Mouse (Mus musculus): ENCODE measurements around the gene Gm11034.

Gm11034 gene

DNA sequence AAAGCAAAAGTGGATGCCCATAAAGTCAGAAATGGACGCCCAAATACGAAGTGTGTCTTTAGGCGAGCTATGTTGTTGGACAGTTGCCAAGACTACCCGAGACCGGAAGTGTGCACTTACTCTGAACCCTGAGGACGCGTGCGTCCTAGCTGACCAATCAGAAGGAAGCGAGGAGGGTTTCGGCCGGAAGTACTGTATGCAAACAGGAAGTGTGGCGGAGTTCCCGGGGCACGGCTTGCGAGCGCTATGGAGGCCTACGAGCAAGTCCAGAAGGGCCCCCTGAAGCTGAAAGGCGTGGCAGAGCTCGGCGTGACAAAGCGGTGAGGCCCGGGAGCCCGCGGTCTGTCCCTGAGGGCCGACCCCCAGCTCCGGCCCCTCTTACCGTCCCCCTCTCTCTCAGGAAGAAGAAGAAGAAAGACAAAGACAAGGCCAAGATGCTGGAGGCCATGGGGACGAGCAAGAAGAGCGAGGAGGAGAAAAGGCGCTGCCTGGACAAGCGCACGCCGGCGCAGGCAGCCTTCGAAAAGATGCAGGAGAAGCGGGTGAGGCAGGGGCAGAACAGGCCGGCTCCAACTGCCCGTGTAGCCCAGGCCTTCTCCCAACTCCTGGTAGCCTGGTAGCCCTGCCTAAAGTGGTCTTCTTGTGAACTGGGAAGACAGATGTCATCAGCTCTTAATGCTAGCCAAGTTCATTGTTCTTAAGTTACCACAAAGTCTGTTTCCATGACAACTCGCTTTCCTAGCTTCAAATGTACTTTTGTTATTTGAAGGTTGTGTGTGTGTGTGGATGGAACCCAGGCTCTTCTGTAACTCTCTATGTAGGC lies 6.3 kb upstream of the Gm11034 start, which contains the start of gene Fam32a:
Gene Fam32a, plus strand, starts transcription at position 190 of the 823 bp plus-strand sequence.
- Histone ChIP-seq H3K4me3 (replicated peaks; ENCODE audit: low read length) (peak within 1 kb of the TSS; percentile 94), H3K36me3 (ENCODE audit: insufficient read depth, low read length) (peaks cover 31% of the 10 kb centered on the region), H3K9me3 (ENCODE audit: low read length) (no peaks in the 10 kb centered on the region), H3K27me3 (ENCODE audit: insufficient read depth, low read length) (no peaks in the 10 kb centered on the region), H3K4me1 (replicated peaks; ENCODE audit: low read depth, low read length) (peaks cover 29% of the 10 kb centered on the region)
- TF ChIP-seq CTCF (conservative IDR thresholded peaks at IDR 0.05; ENCODE audit: low read length) = no peak
- no peak for TF ChIP-seq POU5F1 (IDR thresholded peaks at IDR 0.05; ENCODE audit: borderline replicate concordance, low read length)
- TF ChIP-seq NANOG (IDR thresholded peaks at IDR 0.05; ENCODE audit: borderline replicate concordance, low read length) = no peak

- H3K36me3 ChIP-seq (ENCODE audit: insufficient read depth, low read length) = peaks cover 31% of the 10 kb centered on the region
- peak overlapping the region; percentile 94 for H3K4me3 ChIP-seq (replicated peaks; ENCODE audit: low read length)
- peaks cover 26% of the 10 kb centered on the region for H3K4me1 ChIP-seq (replicated peaks; ENCODE audit: low read depth, low read length)
- no peaks in the 10 kb centered on the region for H3K9me3 ChIP-seq (ENCODE audit: low read length)
- TF ChIP-seq CTCF (conservative IDR thresholded peaks at IDR 0.05; ENCODE audit: low read length) (no peak), NANOG (IDR thresholded peaks at IDR 0.05; ENCODE audit: borderline replicate concordance, low read length) (no peak), POU5F1 (IDR thresholded peaks at IDR 0.05; ENCODE audit: borderline replicate concordance, low read length) (no peak)
- no peaks in the 10 kb centered on the region for H3K27me3 ChIP-seq (ENCODE audit: insufficient read depth, low read length)
Observed at GRCm38 (mm10) chr8:72218781-72219540, 5.5 kb upstream of the Gm11034 start.

GRCm38 (mm10) chr8:72215871-72216270 lies 2.4 kb upstream of the Gm11034 start:
- peaks cover 4% of the 10 kb centered on the region for H3K36me3 ChIP-seq (ENCODE audit: insufficient read depth, low read length)
- H3K4me1 ChIP-seq (replicated peaks; ENCODE audit: low read depth, low read length) = peaks cover 14% of the 10 kb centered on the region
- TF ChIP-seq NANOG (IDR thresholded peaks at IDR 0.05; ENCODE audit: borderline replicate concordance, low read length) = no peak
- no peak for TF ChIP-seq CTCF (conservative IDR thresholded peaks at IDR 0.05; ENCODE audit: low read length)
- TF ChIP-seq POU5F1 (IDR thresholded peaks at IDR 0.05; ENCODE audit: borderline replicate concordance, low read length) = no peak
- H3K9me3 ChIP-seq (ENCODE audit: low read length) = no peaks in the 10 kb centered on the region
- H3K27me3 ChIP-seq (ENCODE audit: insufficient read depth, low read length) = no peaks in the 10 kb centered on the region; the same call in 1 of the 2 replicates
- H3K4me3 ChIP-seq (replicated peaks; ENCODE audit: low read length) = no peak overlapping the region

- Histone ChIP-seq H3K36me3 (ENCODE audit: insufficient read depth, low read length) (no peaks in the 10 kb centered on the region), H3K9me3 (ENCODE audit: low read length) (no peaks in the 10 kb centered on the region), H3K27me3 (ENCODE audit: insufficient read depth, low read length) (no peaks in the 10 kb centered on the region; the same call in 1 of the 2 replicates), H3K4me1 (replicated peaks; ENCODE audit: low read depth, low read length) (peaks cover 6% of the 10 kb centered on the region), H3K4me3 (replicated peaks; ENCODE audit: low read length) (no peak overlapping the region)
- no peak for TF ChIP-seq NANOG (IDR thresholded peaks at IDR 0.05; ENCODE audit: borderline replicate concordance, low read length)
- TF ChIP-seq CTCF (conservative IDR thresholded peaks at IDR 0.05; ENCODE audit: low read length) = peak; percentile 97
Observed at GRCm38 (mm10) chr8:72215060-72215459, 1.6 kb upstream of the Gm11034 start.

- no peaks in the 10 kb centered on the region for H3K9me3 ChIP-seq (ENCODE audit: low read length)
- H3K36me3 ChIP-seq (ENCODE audit: insufficient read depth, low read length) = no peaks in the 10 kb centered on the region
- TF ChIP-seq NANOG (IDR thresholded peaks at IDR 0.05; ENCODE audit: borderline replicate concordance, low read length) (no peak), CTCF (conservative IDR thresholded peaks at IDR 0.05; ENCODE audit: low read length) (no peak), POU5F1 (IDR thresholded peaks at IDR 0.05; ENCODE audit: borderline replicate concordance, low read length) (no peak)
- no peaks in the 10 kb centered on the region; the same call in 1 of the 2 replicates for H3K27me3 ChIP-seq (ENCODE audit: insufficient read depth, low read length)
- no peak within 1 kb of the TSS for H3K4me3 ChIP-seq (replicated peaks; ENCODE audit: low read length)
- no peaks in the 10 kb centered on the region for H3K4me1 ChIP-seq (replicated peaks; ENCODE audit: low read depth, low read length)
Observed at GRCm38 (mm10) chr8:72212751-72213150, 685 bp downstream of the Gm11034 start, which contains the start of gene Cib3. TSS of gene Cib3 (minus strand) at chr8:72212837.

DNA sequence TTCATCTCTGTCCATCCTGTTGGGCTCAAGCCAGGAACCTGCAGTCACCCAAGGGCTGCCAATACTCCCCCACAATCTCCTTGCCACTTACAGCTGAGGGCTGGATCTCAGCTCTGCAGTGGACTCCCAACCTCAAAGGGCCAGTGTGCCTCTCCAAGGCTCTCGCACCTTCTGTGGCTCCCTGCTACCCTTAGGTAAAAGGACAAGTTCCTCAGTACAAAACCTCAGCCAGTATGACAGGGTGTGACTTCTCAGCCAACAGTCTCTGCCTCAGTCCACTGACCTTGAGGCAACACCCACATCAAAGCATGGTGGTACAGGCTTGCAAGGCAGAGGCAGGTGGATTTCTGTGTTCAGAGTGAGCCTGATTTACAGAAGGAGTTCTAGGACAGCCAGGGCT lies 1.6 kb downstream of the Gm11034 start:
- Histone ChIP-seq H3K4me1 (replicated peaks; ENCODE audit: low read depth, low read length) (no peaks in the 10 kb centered on the region; the same call in 1 of the 2 replicates), H3K27me3 (ENCODE audit: insufficient read depth, low read length) (no peaks in the 10 kb centered on the region; the same call in 1 of the 2 replicates), H3K9me3 (ENCODE audit: low read length) (no peaks in the 10 kb centered on the region), H3K4me3 (replicated peaks; ENCODE audit: low read length) (no peak overlapping the region), H3K36me3 (ENCODE audit: insufficient read depth, low read length) (no peaks in the 10 kb centered on the region)
- TF ChIP-seq NANOG (IDR thresholded peaks at IDR 0.05; ENCODE audit: borderline replicate concordance, low read length) = no peak
- no peak for TF ChIP-seq POU5F1 (IDR thresholded peaks at IDR 0.05; ENCODE audit: borderline replicate concordance, low read length)
- no peak for TF ChIP-seq CTCF (conservative IDR thresholded peaks at IDR 0.05; ENCODE audit: low read length)

DNA sequence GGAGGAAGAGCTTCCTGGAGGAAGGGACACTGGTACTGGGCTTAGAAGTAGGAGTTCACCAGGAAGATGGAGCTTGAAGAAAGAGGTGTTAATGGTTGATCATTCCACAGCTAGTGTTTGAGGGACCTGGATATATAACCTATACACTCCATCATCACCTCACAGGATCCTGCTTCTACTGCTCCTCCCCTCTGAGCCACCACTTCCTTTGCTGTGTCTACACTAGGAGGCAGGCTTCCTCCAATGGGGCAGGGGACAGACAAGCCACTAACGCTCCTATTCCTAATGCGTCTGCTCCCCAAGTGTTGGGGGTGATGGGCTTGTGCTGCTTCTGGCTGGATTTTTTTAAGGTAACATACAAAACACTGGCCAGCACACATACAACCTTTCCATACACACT lies 2.7 kb downstream of the Gm11034 start:
- no peak overlapping the region for H3K4me3 ChIP-seq (replicated peaks; ENCODE audit: low read length)
- H3K27me3 ChIP-seq (ENCODE audit: insufficient read depth, low read length) = no peaks in the 10 kb centered on the region; the same call in 1 of the 2 replicates
- H3K4me1 ChIP-seq (replicated peaks; ENCODE audit: low read depth, low read length) = no peaks in the 10 kb centered on the region; the same call in 1 of the 2 replicates
- H3K36me3 ChIP-seq (ENCODE audit: insufficient read depth, low read length) = no peaks in the 10 kb centered on the region
- no peak for TF ChIP-seq NANOG (IDR thresholded peaks at IDR 0.05; ENCODE audit: borderline replicate concordance, low read length)
- no peak for TF ChIP-seq CTCF (conservative IDR thresholded peaks at IDR 0.05; ENCODE audit: low read length)
- no peak for TF ChIP-seq POU5F1 (IDR thresholded peaks at IDR 0.05; ENCODE audit: borderline replicate concordance, low read length)
- no peaks in the 10 kb centered on the region for H3K9me3 ChIP-seq (ENCODE audit: low read length)

DNA sequence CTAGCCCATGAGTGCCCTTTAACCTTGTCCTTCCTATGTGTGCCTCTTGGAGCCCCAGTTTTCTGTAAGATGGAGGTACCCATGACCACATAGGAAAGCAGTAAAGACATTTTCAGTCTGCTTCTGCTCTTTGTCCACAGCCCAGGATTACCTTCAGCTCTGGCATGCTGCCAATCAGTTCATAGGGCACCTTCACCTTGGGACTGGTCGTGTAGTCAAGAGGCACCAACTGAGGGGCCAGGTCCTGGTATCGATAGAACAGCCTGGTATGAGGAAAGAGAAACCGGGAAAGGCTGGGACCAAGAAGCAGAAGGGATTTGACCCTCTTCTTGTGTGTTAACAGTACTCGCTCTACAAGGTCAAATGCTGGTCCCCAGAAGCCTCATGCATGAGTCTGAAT lies 3.2 kb downstream of the Gm11034 start:
- Histone ChIP-seq H3K36me3 (ENCODE audit: insufficient read depth, low read length) (no peaks in the 10 kb centered on the region), H3K27me3 (ENCODE audit: insufficient read depth, low read length) (no peaks in the 10 kb centered on the region; the same call in 1 of the 2 replicates), H3K4me1 (replicated peaks; ENCODE audit: low read depth, low read length) (no peaks in the 10 kb centered on the region; the same call in 1 of the 2 replicates), H3K4me3 (replicated peaks; ENCODE audit: low read length) (no peak overlapping the region), H3K9me3 (ENCODE audit: low read length) (no peaks in the 10 kb centered on the region)
- TF ChIP-seq NANOG (IDR thresholded peaks at IDR 0.05; ENCODE audit: borderline replicate concordance, low read length) = no peak
- TF ChIP-seq CTCF (conservative IDR thresholded peaks at IDR 0.05; ENCODE audit: low read length) = no peak

Measured in E14TG2a.4 (cell line).